Mouse (Mus musculus) liver, embryonic 14.5 days (tissue): Measurements from ENCODE around the gene Tmbim1. TPM values are rescaled to one million over a fixed set of nuclear protein-coding genes. Genes with fewer than 3 reads are reported as not detected.

ENCODE experiments used
- ATAC-seq: fragments of 200-750 bp; cut with Nextera tagmentation; 2 replicates; pipeline ENCODE4 v1.8.0; 2017; ENCODE audit warnings: moderate number of reproducible peaks, mild to moderate bottlenecking, moderate library complexity; ENCODE audit not compliant: insufficient read depth
- DNase-seq, 3 experiments: peaks; one replicate each; pipeline ENCODE4 v3.0.0-alpha.2; 2012 to 2013; ENCODE audit warnings: low read depth in 3 of 3, low spot score in 3 of 3
- H3K27ac ChIP-seq: fragments of 300-500 bp; sonication (generic); 2 replicates; pipeline ENCODE4 v1.5.1; 2014; ENCODE audit warnings: moderate library complexity, mild to moderate bottlenecking, control low read depth, inconsistent platforms
- H3K27me3 ChIP-seq: fragments of 300-500 bp; sonication (generic); 2 replicates; pipeline ENCODE4 v1.6.1; 2014; ENCODE audit warnings: mild to moderate bottlenecking, low read length, moderate library complexity; ENCODE audit not compliant: control insufficient read depth, insufficient read depth
- H3K36me3 ChIP-seq: fragments of 300-500 bp; sonication (generic); replicated peaks from 2 replicates; pipeline ENCODE4 v1.6.1; 2014; ENCODE audit warnings: low read depth; ENCODE audit not compliant: control insufficient read depth, insufficient read depth
- H3K4me1 ChIP-seq, 2 experiments: fragments of 200-500 bp in 1 of 2; fragments of 300-500 bp in 1 of 2; sonication (generic) in 1 of 2; replicated peaks; 2 replicates each; pipeline ENCODE4 v1.6.1; 2012 to 2014; ENCODE audit warnings: antibody characterized with exemption in 1 of 2, inconsistent platforms in 1 of 2, low read length in 1 of 2; ENCODE audit not compliant: control insufficient read depth in 2 of 2, insufficient read depth in 2 of 2
- H3K4me2 ChIP-seq: fragments of 300-500 bp; sonication (generic); 2 replicates; pipeline ENCODE4 v1.6.1; 2014; ENCODE audit warnings: low read depth, mild to moderate bottlenecking, control low read depth, moderate library complexity
- H3K4me3 ChIP-seq, 2 experiments: fragments of 200-500 bp in 1 of 2; fragments of 300-500 bp in 1 of 2; sonication (generic) in 1 of 2; 2 replicates each; pipeline ENCODE4 v1.5.1; 2012 to 2014; ENCODE audit warnings: low read depth in 2 of 2, low read length in 2 of 2, mild to moderate bottlenecking in 2 of 2, control low read depth in 1 of 2, inconsistent platforms in 1 of 2, moderate library complexity in 1 of 2; ENCODE audit not compliant: insufficient read depth in 1 of 2
- H3K9ac ChIP-seq: fragments of 300-500 bp; sonication (generic); replicated peaks from 2 replicates; pipeline ENCODE4 v1.6.1; 2014; ENCODE audit warnings: mild to moderate bottlenecking, control low read depth, moderate library complexity
- H3K9me3 ChIP-seq: fragments of 300-500 bp; sonication (generic); 2 replicates; pipeline ENCODE4 v1.6.1; 2016; ENCODE audit warnings: low read length, mixed read lengths; ENCODE audit not compliant: control insufficient read depth
- CTCF ChIP-seq: IDR thresholded peaks from 2 replicates; pipeline ENCODE4 v1.5.1; 2016; ENCODE audit warnings: antibody characterized with exemption, low read depth, control low read depth
- EP300 ChIP-seq: IDR thresholded peaks from 2 replicates; pipeline ENCODE4 v1.6.1; 2016; ENCODE audit warnings: antibody characterized with exemption, low read depth
- whole genome bisulfite sequencing: fragments of 180-500 bp; shearing (Covaris S2); extraction: QIAGEN DNeasy Blood & Tissue Kit; methylation state at CpG from one replicate; pipeline ENCODE4 v1.1.7; 2014; ENCODE audit not compliant: insufficient replicate concordance; 5-methylcytosine and 5-hydroxymethylcytosine counted together
- polyA plus RNA-seq, 2 experiments: library from polyadenylated mRNA; depleted of rRNA in 1 of 2; stranded (reverse) in 1 of 2; unstranded in 1 of 2; fragments of >200 nt; fragmentation: Nextera tagmentation in 1 of 2; extraction: Ambion mirVana in 1 of 2; gene quantifications; 2 replicates each; pipeline versions ENCODE4 v1.2.1 to v1.2.3; 2012 to 2014

Gene Tmbim1
- 6.7 and 10.5 TPM in 2 replicates for polyA plus RNA-seq (2012; rRNA removed)
- 10.1 and 11.7 TPM in 2 replicates for polyA plus RNA-seq (2014; fragmentation: Nextera tagmentation; extraction: Ambion mirVana)

DNA sequence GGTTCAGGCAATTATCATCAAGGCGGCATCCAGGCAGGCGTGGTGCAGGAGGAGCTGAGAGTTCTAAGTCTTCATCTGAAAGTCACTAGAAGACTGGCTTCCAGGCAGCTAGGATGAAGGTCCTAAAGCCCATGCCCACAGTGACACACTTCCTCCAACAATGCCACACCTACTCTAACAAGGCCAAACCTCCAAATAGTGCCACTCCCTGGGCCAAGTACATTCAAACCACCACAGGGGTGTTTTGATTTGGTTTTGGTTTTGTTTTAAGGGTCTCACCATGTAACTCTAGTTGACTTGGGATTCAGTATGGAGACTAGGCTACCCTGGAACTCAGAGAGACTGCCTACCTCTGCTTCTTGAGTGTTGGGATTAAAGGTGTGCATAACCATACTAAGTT is at the start of gene Tmbim1:
Tmbim1 (minus strand) TSS at position 101 of the 400 bp plus-strand sequence.
- peak within 1 kb of the TSS; percentile 81 to 95; a peak in 3 of 4 replicates for H3K4me3 ChIP-seq
- H3K36me3 ChIP-seq, result no peaks in the 10 kb centered on the region
- H3K27ac ChIP-seq, result no peak within 1 kb of the TSS

DNA sequence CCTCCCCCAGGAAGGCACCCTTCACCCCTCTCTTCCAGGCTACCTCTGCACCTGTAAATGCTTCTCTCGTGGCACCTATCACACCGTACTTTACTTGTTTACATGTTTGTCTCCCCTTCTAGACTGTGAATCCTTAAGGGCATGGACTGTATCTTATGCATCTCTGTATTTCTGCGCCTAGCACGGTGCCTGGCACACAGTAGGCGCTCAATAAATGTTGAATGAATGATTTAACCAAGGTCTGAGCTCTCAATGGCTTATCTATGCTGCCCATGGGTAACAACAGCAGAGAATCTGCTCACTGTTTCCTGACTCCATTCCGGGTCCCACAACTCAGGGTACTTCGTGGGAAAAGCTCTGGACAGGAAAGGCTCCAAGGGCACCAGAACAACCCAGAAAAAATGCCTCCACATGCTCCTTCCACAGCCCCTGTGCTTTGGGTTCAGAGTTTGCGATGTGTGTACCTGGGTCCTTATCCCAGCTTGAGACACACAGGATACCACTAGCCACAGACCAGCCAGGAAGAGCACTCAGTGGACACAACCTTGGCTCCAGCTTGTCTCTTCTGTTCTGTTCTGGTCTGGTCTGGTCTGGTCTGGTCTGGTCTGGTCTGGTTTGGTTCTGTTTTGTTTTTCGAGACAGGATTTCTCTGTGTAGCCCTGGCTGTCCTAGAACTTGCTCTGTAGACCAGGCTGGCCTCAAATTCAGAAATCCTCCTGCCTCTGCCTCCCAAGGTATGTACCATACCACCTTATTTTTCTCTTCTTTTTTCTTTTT is 48.2 kb upstream of the Tmbim1 start:
- Histone ChIP-seq H3K27ac (no peak overlapping the region), H3K9ac (no peak overlapping the region), H3K9me3 (no peaks in the 10 kb centered on the region), H3K27me3 (no peaks in the 10 kb centered on the region), H3K36me3 (no peaks in the 10 kb centered on the region), H3K4me1 (no peaks in the 10 kb centered on the region), H3K4me3 (no peak overlapping the region), H3K4me2 (no peak overlapping the region)
- 64% methylated on average over 9 of the region's 9 CpGs for WGBS
- ATAC-seq, result no peak
- TF ChIP-seq EP300 (no peak), CTCF (no peak)
- DNase-seq, result no peak

More for the DNA sequence above, at the start of gene Tmbim1:
- peaks cover under 1 to 40% of the 10 kb centered on the region in 2 experiments for H3K4me1 ChIP-seq
- 85% methylated on average over 2 of the region's 2 CpGs for WGBS
- peak within 1 kb of the TSS; percentile 94 for H3K4me2 ChIP-seq
- no peaks in the 10 kb centered on the region for H3K27me3 ChIP-seq
- no peak within 1 kb of the TSS; the same call in 1 of the 2 replicates for H3K9ac ChIP-seq
- ATAC-seq, result no peak
- no peak for DNase-seq
- TF ChIP-seq EP300, result no peak
- TF ChIP-seq CTCF, result no peak
- no peaks in the 10 kb centered on the region for H3K9me3 ChIP-seq

DNA sequence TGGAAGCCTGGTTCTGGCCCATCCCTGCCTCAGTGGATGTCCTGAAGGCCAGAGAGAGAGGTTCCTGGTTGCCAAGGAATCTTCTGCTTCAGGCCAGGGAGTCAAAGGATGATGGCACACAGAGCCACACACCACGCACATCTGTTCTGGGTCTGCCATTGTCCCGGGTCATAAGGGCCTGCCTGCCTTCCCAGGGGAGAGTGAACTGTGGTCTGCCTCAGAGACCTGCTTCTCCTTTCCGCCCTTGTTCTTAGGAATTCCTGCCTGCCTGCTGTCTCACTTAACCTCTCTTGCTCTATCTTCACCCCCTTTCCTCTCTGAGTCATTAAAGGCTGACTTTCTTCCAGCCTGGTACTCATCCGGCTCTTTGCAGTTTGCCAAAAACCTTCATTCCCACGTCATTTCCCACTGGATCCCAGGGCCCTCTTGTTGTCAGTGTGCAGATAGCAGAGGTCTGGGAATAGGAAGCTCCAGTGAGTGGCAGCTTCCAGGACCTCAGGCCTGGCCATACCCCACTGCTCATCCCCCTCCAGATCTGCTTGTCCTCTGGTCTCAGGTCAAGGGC is 47.2 kb upstream of the Tmbim1 start:
- DNase-seq (no peak), ATAC-seq (no peak)
- Histone ChIP-seq H3K4me3 (no peak overlapping the region), H3K36me3 (no peaks in the 10 kb centered on the region), H3K4me2 (no peak overlapping the region), H3K4me1 (no peaks in the 10 kb centered on the region), H3K27ac (no peak overlapping the region), H3K9ac (no peak overlapping the region), H3K27me3 (no peaks in the 10 kb centered on the region), H3K9me3 (no peaks in the 10 kb centered on the region)
- 67% methylated on average over 5 of the region's 5 CpGs for WGBS
- no peak for TF ChIP-seq EP300
- TF ChIP-seq CTCF, result no peak

DNA sequence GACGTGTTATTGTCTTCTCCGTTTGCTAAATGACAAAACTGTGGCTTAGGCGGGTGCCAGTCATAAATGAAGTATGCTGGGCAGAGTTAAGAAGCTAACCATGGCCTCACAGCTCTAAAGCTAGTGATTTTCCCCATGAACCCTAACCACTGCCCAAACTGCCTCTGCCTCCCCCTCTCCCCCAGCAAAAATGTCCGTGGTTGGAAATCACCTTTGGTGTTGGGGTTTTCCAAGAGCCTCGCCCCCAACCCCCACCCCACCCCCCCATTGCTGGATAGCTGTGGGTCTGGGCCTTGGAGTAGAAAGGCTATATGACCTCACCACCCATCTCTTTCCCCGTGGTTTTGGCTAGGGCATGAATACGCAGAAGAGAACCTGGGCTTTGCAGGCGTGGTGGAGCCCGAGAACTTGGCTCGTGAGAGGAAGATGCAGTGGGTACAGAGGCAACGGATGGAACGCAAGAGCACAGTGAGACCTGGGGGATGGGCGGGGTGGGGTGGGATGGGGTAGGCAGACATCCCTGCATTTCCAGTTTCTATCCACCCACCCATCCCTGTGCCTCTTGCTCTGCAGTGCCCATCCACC is 45.9 kb upstream of the Tmbim1 start:
- no peaks in the 10 kb centered on the region for H3K27me3 ChIP-seq
- H3K9ac ChIP-seq, result no peak overlapping the region
- DNase-seq (no peak), ATAC-seq (no peak)
- H3K4me1 ChIP-seq, result no peaks in the 10 kb centered on the region
- WGBS, result 74% methylated on average over 13 of the region's 13 CpGs
- H3K27ac ChIP-seq, result no peak overlapping the region
- no peaks in the 10 kb centered on the region for H3K36me3 ChIP-seq
- no peaks in the 10 kb centered on the region for H3K9me3 ChIP-seq
- TF ChIP-seq EP300, result no peak
- no peak for TF ChIP-seq CTCF
- no peak overlapping the region for H3K4me3 ChIP-seq
- no peak overlapping the region for H3K4me2 ChIP-seq
